Mouse (Mus musculus): ENCODE results near the gene Ptprm. TPM values are rescaled to one million over a fixed set of nuclear protein-coding genes. Genes with fewer than 3 reads are reported as not detected.

Gene Ptprm
- polyA plus RNA-seq, 1 experiment from 2014 or later: 35.9 TPM

- no peaks in the 10 kb centered on the region for H3K4me1 ChIP-seq (ENCODE audit: insufficient read depth, low read depth, low read length)
- H3K4me2 ChIP-seq (replicated peaks; ENCODE audit: low read depth, low read length): no peak overlapping the region
- H3K9ac ChIP-seq (replicated peaks; ENCODE audit: low read depth): no peak overlapping the region
- H3K27me3 ChIP-seq (replicated peaks; ENCODE audit: insufficient read depth, low read length): no peaks in the 10 kb centered on the region
- no peak overlapping the region for H3K27ac ChIP-seq (ENCODE audit: low read length)
- H3K36me3 ChIP-seq (ENCODE audit: insufficient read depth, low read length): 0 out of 2 replicates have a peak, but pooled peaks cover 3% of the 10 kb centered on the region
- H3K9me3 ChIP-seq (ENCODE audit: low read length): no peaks in the 10 kb centered on the region
- DNase-seq (ENCODE audit: low spot score) (no peak), ATAC-seq (no peak)
- WGBS: 53% methylated on average over 6 of the region's 6 CpGs
- no peak for TF ChIP-seq EP300 (IDR thresholded peaks at IDR 0.05)
- H3K4me3 ChIP-seq (ENCODE audit: low read depth, low read length): no peak overlapping the region
Measured at GRCm38 (mm10) chr17:66914696-66915095, 439.6 kb downstream of the Ptprm start.

- no peak for DNase-seq (ENCODE audit: low spot score)
- Histone ChIP-seq H3K27ac (ENCODE audit: low read length) (no peak overlapping the region), H3K27me3 (replicated peaks; ENCODE audit: insufficient read depth, low read length) (no peaks in the 10 kb centered on the region), H3K4me2 (replicated peaks; ENCODE audit: low read depth, low read length) (no peak overlapping the region), H3K36me3 (ENCODE audit: insufficient read depth, low read length) (no peaks in the 10 kb centered on the region), H3K9ac (replicated peaks; ENCODE audit: low read depth) (no peak overlapping the region), H3K4me1 (ENCODE audit: insufficient read depth, low read depth, low read length) (no peaks in the 10 kb centered on the region), H3K4me3 (ENCODE audit: low read depth, low read length) (no peak overlapping the region), H3K9me3 (ENCODE audit: low read length) (no peaks in the 10 kb centered on the region)
- 76% methylated on average over 6 of the region's 6 CpGs for WGBS
- no peak for ATAC-seq
- TF ChIP-seq CTCF (IDR thresholded peaks at IDR 0.05) (no peak), EP300 (IDR thresholded peaks at IDR 0.05) (no peak)
Measured at GRCm38 (mm10) chr17:66912533-66912932, 441.7 kb downstream of the Ptprm start.

DNA sequence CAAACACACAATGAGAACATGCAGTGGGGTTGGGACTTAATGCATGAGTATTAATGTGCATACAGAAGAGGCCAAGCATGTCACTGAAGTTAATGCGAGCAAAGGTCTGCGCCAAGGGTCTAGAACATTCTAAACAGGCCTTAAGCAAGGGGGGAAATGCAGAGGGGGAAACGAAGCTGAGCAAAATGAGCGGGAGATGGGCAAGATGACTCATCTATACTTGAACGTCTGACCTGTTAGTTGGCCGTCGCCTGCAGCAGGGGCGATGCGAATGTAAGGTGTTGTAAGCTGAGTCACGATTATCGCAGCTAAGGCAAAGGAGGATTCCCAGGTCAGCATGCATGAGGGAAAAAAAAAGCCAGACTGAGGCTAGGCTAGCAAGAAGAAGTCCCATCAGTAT lies 442.1 kb downstream of the Ptprm start:
- WGBS: 85% methylated on average over 11 of the region's 11 CpGs
- no peaks in the 10 kb centered on the region for H3K9me3 ChIP-seq (ENCODE audit: low read length)

GRCm38 (mm10) chr17:66909901-66910300 lies 444.4 kb downstream of the Ptprm start:
- no peak overlapping the region for H3K4me2 ChIP-seq (replicated peaks; ENCODE audit: low read depth, low read length)
- no peaks in the 10 kb centered on the region for H3K36me3 ChIP-seq (ENCODE audit: insufficient read depth, low read length)
- DNase-seq (ENCODE audit: low spot score): no peak
- 72% methylated on average over 4 of the region's 4 CpGs for WGBS
- no peak for ATAC-seq
- no peak overlapping the region for H3K4me3 ChIP-seq (ENCODE audit: low read depth, low read length)
- no peaks in the 10 kb centered on the region for H3K9me3 ChIP-seq (ENCODE audit: low read length)
- H3K4me1 ChIP-seq (ENCODE audit: insufficient read depth, low read depth, low read length): no peaks in the 10 kb centered on the region
- H3K9ac ChIP-seq (replicated peaks; ENCODE audit: low read depth): no peak overlapping the region
- no peaks in the 10 kb centered on the region for H3K27me3 ChIP-seq (replicated peaks; ENCODE audit: insufficient read depth, low read length)
- H3K27ac ChIP-seq (ENCODE audit: low read length): no peak overlapping the region
- no peak for TF ChIP-seq EP300 (IDR thresholded peaks at IDR 0.05)
- no peak for TF ChIP-seq CTCF (IDR thresholded peaks at IDR 0.05)

More for the DNA sequence above, 442.1 kb downstream of the Ptprm start:
- no peaks in the 10 kb centered on the region for H3K36me3 ChIP-seq (ENCODE audit: insufficient read depth, low read length)
- H3K4me2 ChIP-seq (replicated peaks; ENCODE audit: low read depth, low read length): no peak overlapping the region
- TF ChIP-seq EP300 (IDR thresholded peaks at IDR 0.05) (no peak), CTCF (IDR thresholded peaks at IDR 0.05) (no peak)
- H3K27ac ChIP-seq (ENCODE audit: low read length): no peak overlapping the region
- ATAC-seq: no peak
- no peak overlapping the region for H3K9ac ChIP-seq (replicated peaks; ENCODE audit: low read depth)
- no peaks in the 10 kb centered on the region for H3K27me3 ChIP-seq (replicated peaks; ENCODE audit: insufficient read depth, low read length)
- H3K4me3 ChIP-seq (ENCODE audit: low read depth, low read length): no peak overlapping the region
- no peak for DNase-seq (ENCODE audit: low spot score)
- H3K4me1 ChIP-seq (ENCODE audit: insufficient read depth, low read depth, low read length): no peaks in the 10 kb centered on the region

- no peaks in the 10 kb centered on the region for H3K4me1 ChIP-seq (ENCODE audit: insufficient read depth, low read depth, low read length)
- H3K27ac ChIP-seq (ENCODE audit: low read length): no peak overlapping the region
- no peaks in the 10 kb centered on the region for H3K9me3 ChIP-seq (ENCODE audit: low read length)
- no peaks in the 10 kb centered on the region for H3K27me3 ChIP-seq (replicated peaks; ENCODE audit: insufficient read depth, low read length)
- WGBS: 72% methylated on average over 6 of the region's 6 CpGs
- H3K36me3 ChIP-seq (ENCODE audit: insufficient read depth, low read length): no peaks in the 10 kb centered on the region
- TF ChIP-seq EP300 (IDR thresholded peaks at IDR 0.05) (no peak), CTCF (IDR thresholded peaks at IDR 0.05) (no peak)
- H3K4me3 ChIP-seq (ENCODE audit: low read depth, low read length): no peak overlapping the region
- no peak for ATAC-seq
- no peak overlapping the region for H3K4me2 ChIP-seq (replicated peaks; ENCODE audit: low read depth, low read length)
- DNase-seq (ENCODE audit: low spot score): no peak
- no peak overlapping the region for H3K9ac ChIP-seq (replicated peaks; ENCODE audit: low read depth)
Measured at GRCm38 (mm10) chr17:66908921-66909320, 445.3 kb downstream of the Ptprm start.

DNA sequence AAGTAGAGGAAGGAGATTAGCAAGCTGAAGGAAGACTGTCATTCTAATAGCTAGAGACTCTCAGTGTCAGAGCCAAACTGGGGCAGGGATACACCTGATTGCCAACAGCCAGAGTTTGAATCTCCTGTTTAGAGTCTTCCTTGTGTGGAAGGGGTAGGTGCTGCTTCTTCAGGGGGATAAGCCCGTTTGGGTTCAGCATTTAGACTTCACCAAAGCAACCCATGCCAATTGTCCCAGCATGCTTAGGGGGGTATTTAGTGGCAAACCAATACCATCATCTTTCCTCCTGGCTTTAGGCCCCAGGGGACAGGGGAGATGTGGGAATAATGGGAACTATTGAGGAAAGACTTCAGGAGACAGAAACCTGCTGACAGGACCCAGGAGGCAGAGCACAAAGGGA lies 460.1 kb downstream of the Ptprm start:
- Histone ChIP-seq H3K4me3 (ENCODE audit: low read depth, low read length) (no peak overlapping the region), H3K27me3 (replicated peaks; ENCODE audit: insufficient read depth, low read length) (no peaks in the 10 kb centered on the region), H3K4me1 (ENCODE audit: insufficient read depth, low read depth, low read length) (no peaks in the 10 kb centered on the region), H3K4me2 (replicated peaks; ENCODE audit: low read depth, low read length) (no peak overlapping the region), H3K9ac (replicated peaks; ENCODE audit: low read depth) (no peak overlapping the region), H3K36me3 (ENCODE audit: insufficient read depth, low read length) (no peaks in the 10 kb centered on the region), H3K9me3 (ENCODE audit: low read length) (no peaks in the 10 kb centered on the region), H3K27ac (ENCODE audit: low read length) (no peak overlapping the region)
- DNase-seq (ENCODE audit: low spot score) (no peak), ATAC-seq (no peak)
- no peak for TF ChIP-seq EP300 (IDR thresholded peaks at IDR 0.05)
- WGBS: 76% methylated on average over 1 of the region's 1 CpGs

DNA sequence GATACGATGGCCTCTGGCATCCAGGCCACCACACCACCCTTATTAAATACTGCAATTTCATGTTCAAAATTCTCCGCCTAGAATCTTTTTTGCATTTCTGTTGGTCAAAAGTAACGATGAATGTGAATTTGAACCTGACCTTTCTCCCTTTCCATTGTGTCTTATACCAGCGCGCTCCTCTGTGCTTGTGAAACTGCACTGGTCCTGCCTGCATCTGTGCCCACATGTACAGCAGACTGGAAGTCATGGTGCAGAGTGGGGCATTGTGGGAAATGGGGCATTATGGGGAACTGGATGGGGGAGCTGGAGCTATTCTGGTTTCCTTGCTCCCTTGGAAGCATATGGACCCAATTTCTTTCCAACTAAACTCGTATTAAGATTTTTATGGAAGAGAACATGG lies 462.3 kb downstream of the Ptprm start:
- Histone ChIP-seq H3K27me3 (replicated peaks; ENCODE audit: insufficient read depth, low read length) (no peaks in the 10 kb centered on the region), H3K27ac (ENCODE audit: low read length) (no peak overlapping the region), H3K9ac (replicated peaks; ENCODE audit: low read depth) (no peak overlapping the region), H3K4me3 (ENCODE audit: low read depth, low read length) (no peak overlapping the region), H3K36me3 (ENCODE audit: insufficient read depth, low read length) (no peaks in the 10 kb centered on the region), H3K4me1 (ENCODE audit: insufficient read depth, low read depth, low read length) (no peaks in the 10 kb centered on the region), H3K9me3 (ENCODE audit: low read length) (no peaks in the 10 kb centered on the region), H3K4me2 (replicated peaks; ENCODE audit: low read depth, low read length) (no peak overlapping the region)
- ATAC-seq: no peak
- TF ChIP-seq EP300 (IDR thresholded peaks at IDR 0.05): no peak
- no peak for TF ChIP-seq CTCF (IDR thresholded peaks at IDR 0.05)
- DNase-seq (ENCODE audit: low spot score): no peak
- WGBS: 91% methylated on average over 6 of the region's 6 CpGs
